Mouse (Mus musculus): ENCODE measurements around the gene Gfpt1. TPM values are rescaled to one million over a fixed set of nuclear protein-coding genes. Genes with fewer than 3 reads are reported as not detected.
"Not testable (repeated sequence)": the region's sequence is repeated elsewhere in the genome, so short reads cannot be mapped to it uniquely, and the experiment has no call there.

Gene Gfpt1
- polyA plus RNA-seq, 1 experiment from 2014 or later: 17.4 TPM

- no peak overlapping the region for H3K27ac ChIP-seq (ENCODE audit: low read depth, low read length)
- H3K27me3 ChIP-seq (ENCODE audit: control insufficient read depth, insufficient read depth, low read length): no peaks in the 10 kb centered on the region
- 72% methylated on average over 3 of the region's 3 CpGs for WGBS
- H3K36me3 ChIP-seq (ENCODE audit: control insufficient read depth, insufficient read depth, low read length): no peaks in the 10 kb centered on the region
- no peak overlapping the region for H3K4me2 ChIP-seq (ENCODE audit: low read depth, low read length, severe bottlenecking)
- H3K9ac ChIP-seq (ENCODE audit: low read length): no peak overlapping the region
- DNase-seq (ENCODE audit: low spot score) (no peak), ATAC-seq (replicated peaks; ENCODE audit: low FRiP score) (no peak)
- no peak overlapping the region for H3K4me3 ChIP-seq (ENCODE audit: low read depth, low read length)
- H3K4me1 ChIP-seq (replicated peaks; ENCODE audit: control insufficient read depth, insufficient read depth, low read length): peaks cover 3% of the 10 kb centered on the region; the same call in 1 of the 2 replicates
- no peaks in the 10 kb centered on the region for H3K9me3 ChIP-seq (ENCODE audit: control insufficient read depth, low read length)
These were observed 2.9 kb downstream of the Gfpt1 start for GRCm38 (mm10) chr6:87045507-87045906.

GRCm38 (mm10) chr6:87048712-87049111 is 6.1 kb downstream of the Gfpt1 start:
- not testable (repeated sequence) for H3K27ac ChIP-seq (ENCODE audit: low read depth, low read length); H3K9ac ChIP-seq (ENCODE audit: low read length); H3K4me2 ChIP-seq (ENCODE audit: low read depth, low read length, severe bottlenecking); ATAC-seq (replicated peaks; ENCODE audit: low FRiP score); H3K36me3 ChIP-seq (ENCODE audit: control insufficient read depth, insufficient read depth, low read length); DNase-seq (ENCODE audit: low spot score); H3K27me3 ChIP-seq (ENCODE audit: control insufficient read depth, insufficient read depth, low read length); H3K4me1 ChIP-seq (replicated peaks; ENCODE audit: control insufficient read depth, insufficient read depth, low read length); H3K9me3 ChIP-seq (ENCODE audit: control insufficient read depth, low read length); H3K4me3 ChIP-seq (ENCODE audit: low read depth, low read length)
- WGBS: 96% methylated on average over 7 of the region's 7 CpGs

- Histone ChIP-seq H3K4me2 (ENCODE audit: low read depth, low read length, severe bottlenecking) (no peak overlapping the region), H3K36me3 (ENCODE audit: control insufficient read depth, insufficient read depth, low read length) (peaks cover 4% of the 10 kb centered on the region), H3K27me3 (ENCODE audit: control insufficient read depth, insufficient read depth, low read length) (no peaks in the 10 kb centered on the region), H3K4me1 (replicated peaks; ENCODE audit: control insufficient read depth, insufficient read depth, low read length) (no peaks in the 10 kb centered on the region), H3K9me3 (ENCODE audit: control insufficient read depth, low read length) (no peaks in the 10 kb centered on the region), H3K4me3 (ENCODE audit: low read depth, low read length) (no peak overlapping the region), H3K9ac (ENCODE audit: low read length) (no peak overlapping the region), H3K27ac (ENCODE audit: low read depth, low read length) (no peak overlapping the region)
- no peak for DNase-seq (ENCODE audit: low spot score)
- ATAC-seq (replicated peaks; ENCODE audit: low FRiP score): no peak
- 95% methylated on average over 10 of the region's 10 CpGs for WGBS
These were observed 9.3 kb downstream of the Gfpt1 start for GRCm38 (mm10) chr6:87051886-87052425.

- no peaks in the 10 kb centered on the region for H3K27me3 ChIP-seq (ENCODE audit: control insufficient read depth, insufficient read depth, low read length)
- 93% methylated on average over 8 of the region's 8 CpGs for WGBS
- H3K9ac ChIP-seq (ENCODE audit: low read length): no peak overlapping the region
- peaks cover 4% of the 10 kb centered on the region for H3K36me3 ChIP-seq (ENCODE audit: control insufficient read depth, insufficient read depth, low read length)
- H3K4me2 ChIP-seq (ENCODE audit: low read depth, low read length, severe bottlenecking): no peak overlapping the region
- H3K27ac ChIP-seq (ENCODE audit: low read depth, low read length): no peak overlapping the region
- ATAC-seq (replicated peaks; ENCODE audit: low FRiP score) (no peak), DNase-seq (ENCODE audit: low spot score) (no peak)
- H3K4me3 ChIP-seq (ENCODE audit: low read depth, low read length): no peak overlapping the region
- no peaks in the 10 kb centered on the region for H3K9me3 ChIP-seq (ENCODE audit: control insufficient read depth, low read length)
- no peaks in the 10 kb centered on the region for H3K4me1 ChIP-seq (replicated peaks; ENCODE audit: control insufficient read depth, insufficient read depth, low read length)
These were observed 11.5 kb downstream of the Gfpt1 start for GRCm38 (mm10) chr6:87054193-87054592.

GRCm38 (mm10) chr6:87059754-87060153 is 17.1 kb downstream of the Gfpt1 start:
- H3K36me3 ChIP-seq (ENCODE audit: control insufficient read depth, insufficient read depth, low read length): peaks cover 2% of the 10 kb centered on the region
- no peaks in the 10 kb centered on the region for H3K4me1 ChIP-seq (replicated peaks; ENCODE audit: control insufficient read depth, insufficient read depth, low read length)
- H3K27ac ChIP-seq (ENCODE audit: low read depth, low read length): no peak overlapping the region
- no peaks in the 10 kb centered on the region for H3K27me3 ChIP-seq (ENCODE audit: control insufficient read depth, insufficient read depth, low read length)
- WGBS: 98% methylated on average over 1 of the region's 1 CpGs
- no peak overlapping the region for H3K4me3 ChIP-seq (ENCODE audit: low read depth, low read length)
- no peak for DNase-seq (ENCODE audit: low spot score)
- no peak overlapping the region for H3K4me2 ChIP-seq (ENCODE audit: low read depth, low read length, severe bottlenecking)
- no peak overlapping the region for H3K9ac ChIP-seq (ENCODE audit: low read length)
- H3K9me3 ChIP-seq (ENCODE audit: control insufficient read depth, low read length): no peaks in the 10 kb centered on the region
- no peak for ATAC-seq (replicated peaks; ENCODE audit: low FRiP score)

GRCm38 (mm10) chr6:87063586-87063985 is 20.9 kb downstream of the Gfpt1 start:
- Histone ChIP-seq H3K4me3 (ENCODE audit: low read depth, low read length) (no peak overlapping the region), H3K9me3 (ENCODE audit: control insufficient read depth, low read length) (no peaks in the 10 kb centered on the region), H3K4me1 (replicated peaks; ENCODE audit: control insufficient read depth, insufficient read depth, low read length) (no peaks in the 10 kb centered on the region), H3K9ac (ENCODE audit: low read length) (no peak overlapping the region), H3K27me3 (ENCODE audit: control insufficient read depth, insufficient read depth, low read length) (no peaks in the 10 kb centered on the region), H3K27ac (ENCODE audit: low read depth, low read length) (no peak overlapping the region), H3K36me3 (ENCODE audit: control insufficient read depth, insufficient read depth, low read length) (peaks cover 5% of the 10 kb centered on the region; the same call in 1 of the 2 replicates), H3K4me2 (ENCODE audit: low read depth, low read length, severe bottlenecking) (no peak overlapping the region)
- no peak for ATAC-seq (replicated peaks; ENCODE audit: low FRiP score)
- DNase-seq (ENCODE audit: low spot score): no peak
- WGBS: 95% methylated on average over 4 of the region's 4 CpGs

- DNase-seq (ENCODE audit: low spot score) (no peak), ATAC-seq (replicated peaks; ENCODE audit: low FRiP score) (no peak)
- Histone ChIP-seq H3K9me3 (ENCODE audit: control insufficient read depth, low read length) (no peaks in the 10 kb centered on the region), H3K4me2 (ENCODE audit: low read depth, low read length, severe bottlenecking) (no peak overlapping the region), H3K4me1 (replicated peaks; ENCODE audit: control insufficient read depth, insufficient read depth, low read length) (no peaks in the 10 kb centered on the region), H3K4me3 (ENCODE audit: low read depth, low read length) (no peak overlapping the region), H3K27ac (ENCODE audit: low read depth, low read length) (no peak overlapping the region), H3K9ac (ENCODE audit: low read length) (no peak overlapping the region), H3K36me3 (ENCODE audit: control insufficient read depth, insufficient read depth, low read length) (peaks cover 5% of the 10 kb centered on the region; the same call in 1 of the 2 replicates), H3K27me3 (ENCODE audit: control insufficient read depth, insufficient read depth, low read length) (no peaks in the 10 kb centered on the region)
- WGBS: 87% methylated on average over 2 of the region's 2 CpGs
These were observed 25.6 kb downstream of the Gfpt1 start for GRCm38 (mm10) chr6:87068209-87068608.

- no peak for DNase-seq (ENCODE audit: low spot score)
- H3K27me3 ChIP-seq (ENCODE audit: control insufficient read depth, insufficient read depth, low read length): no peaks in the 10 kb centered on the region
- ATAC-seq (replicated peaks; ENCODE audit: low FRiP score): no peak
- 92% methylated on average over 7 of the region's 7 CpGs for WGBS
- H3K4me2 ChIP-seq (ENCODE audit: low read depth, low read length, severe bottlenecking): no peak overlapping the region
- H3K36me3 ChIP-seq (ENCODE audit: control insufficient read depth, insufficient read depth, low read length): peaks cover 3% of the 10 kb centered on the region; the same call in 1 of the 2 replicates
- H3K27ac ChIP-seq (ENCODE audit: low read depth, low read length): no peak overlapping the region
- H3K9ac ChIP-seq (ENCODE audit: low read length): no peak overlapping the region
- no peaks in the 10 kb centered on the region for H3K4me1 ChIP-seq (replicated peaks; ENCODE audit: control insufficient read depth, insufficient read depth, low read length)
- no peak overlapping the region for H3K4me3 ChIP-seq (ENCODE audit: low read depth, low read length)
- H3K9me3 ChIP-seq (ENCODE audit: control insufficient read depth, low read length): no peaks in the 10 kb centered on the region
These were observed 26.7 kb downstream of the Gfpt1 start for GRCm38 (mm10) chr6:87069195-87069900.

GRCm38 (mm10) chr6:87070641-87071040 is 28.0 kb downstream of the Gfpt1 start:
- H3K36me3 ChIP-seq (ENCODE audit: control insufficient read depth, insufficient read depth, low read length): peaks cover 3% of the 10 kb centered on the region; the same call in 1 of the 2 replicates
- 92% methylated on average over 4 of the region's 4 CpGs for WGBS

More at GRCm38 (mm10) chr6:87070641-87071040, 28.0 kb downstream of the Gfpt1 start:
- no peak for DNase-seq (ENCODE audit: low spot score)
- no peaks in the 10 kb centered on the region for H3K4me1 ChIP-seq (replicated peaks; ENCODE audit: control insufficient read depth, insufficient read depth, low read length)
- H3K4me2 ChIP-seq (ENCODE audit: low read depth, low read length, severe bottlenecking): no peak overlapping the region
- H3K9me3 ChIP-seq (ENCODE audit: control insufficient read depth, low read length): no peaks in the 10 kb centered on the region
- H3K27ac ChIP-seq (ENCODE audit: low read depth, low read length): no peak overlapping the region
- H3K4me3 ChIP-seq (ENCODE audit: low read depth, low read length): no peak overlapping the region
- H3K27me3 ChIP-seq (ENCODE audit: control insufficient read depth, insufficient read depth, low read length): no peaks in the 10 kb centered on the region
- H3K9ac ChIP-seq (ENCODE audit: low read length): no peak overlapping the region
- ATAC-seq (replicated peaks; ENCODE audit: low FRiP score): no peak
